Mouse (Mus musculus) adipocyte (in vitro differentiated cells): ENCODE measurements around the gene Pparg.

Experiments used
- DNase-seq: peaks from one replicate; pipeline ENCODE4 v3.0.0-alpha.2; 2016; ENCODE audit warnings: low spot score

Gene Pparg

DNA sequence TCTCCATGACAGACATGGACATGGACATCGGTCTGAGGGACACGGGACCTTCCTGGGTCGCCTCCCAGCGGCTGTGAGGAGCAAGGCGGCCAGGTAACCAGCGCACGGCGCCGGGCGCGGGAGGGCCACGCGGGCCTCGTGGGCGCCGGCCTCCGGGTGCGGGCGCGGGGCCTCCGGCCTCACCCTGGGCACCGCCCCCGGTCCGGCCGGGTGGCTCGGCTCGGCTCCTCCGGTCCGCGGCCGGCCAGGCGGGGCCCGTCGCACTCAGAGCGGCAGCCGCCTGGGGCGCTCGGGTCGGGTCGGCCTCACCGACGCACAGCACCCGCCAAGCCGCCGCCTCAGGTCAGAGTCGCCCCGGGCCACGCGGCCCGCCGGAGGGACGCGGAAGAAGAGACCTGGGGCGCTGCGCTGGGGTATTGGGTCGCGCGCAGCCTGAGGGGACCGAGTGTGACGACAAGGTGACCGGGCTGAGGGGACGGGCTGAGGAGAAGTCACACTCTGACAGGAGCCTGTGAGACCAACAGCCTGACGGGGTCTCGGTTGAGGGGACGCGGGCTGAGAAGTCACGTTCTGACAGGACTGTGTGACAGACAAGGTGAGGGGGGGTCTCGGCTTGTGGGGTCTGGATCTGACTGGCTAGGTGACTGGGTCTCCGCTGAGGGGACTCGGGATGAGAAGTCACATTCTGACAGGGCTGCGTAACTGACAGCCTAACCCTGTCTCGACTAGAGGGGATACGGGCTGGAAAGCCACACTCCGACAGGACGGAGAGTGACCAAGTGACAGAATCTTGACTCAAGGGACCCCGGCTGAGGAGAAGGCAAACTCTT lies at the start of gene Pparg:
Gene Pparg (plus strand): TSS at position 176 of the 830 bp plus-strand sequence.
- DNase-seq = no peak

DNA sequence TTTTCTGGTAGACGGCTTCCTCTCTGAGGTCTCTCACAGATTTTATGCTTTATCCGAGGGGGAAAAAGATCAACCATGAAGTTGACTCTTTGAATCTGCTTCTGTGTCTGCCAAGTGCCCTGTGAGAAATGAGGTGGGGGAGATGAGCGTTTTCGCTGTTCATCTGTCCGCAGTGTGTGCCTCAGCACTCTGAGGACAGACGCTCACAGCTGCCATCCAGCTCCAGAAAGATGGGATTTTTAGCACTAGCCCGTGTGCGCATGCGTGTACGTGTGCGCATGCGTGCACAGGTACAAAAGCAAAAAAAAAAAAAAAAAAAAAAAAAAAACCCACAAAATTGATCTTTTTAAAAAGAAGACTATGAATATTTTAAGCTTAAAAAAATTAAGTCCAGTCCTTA lies 48.0 kb upstream of the Pparg start:
- no peak for DNase-seq

- peak; percentile 24 for DNase-seq
Measured at GRCm38 (mm10) chr6:115313235-115313738, 47.5 kb upstream of the Pparg start.

GRCm38 (mm10) chr6:115313910-115314309 lies 46.8 kb upstream of the Pparg start:
- no peak for DNase-seq

- no peak for DNase-seq
Measured at GRCm38 (mm10) chr6:115315770-115316169, 45.0 kb upstream of the Pparg start.

GRCm38 (mm10) chr6:115316811-115317221 lies 43.9 kb upstream of the Pparg start:
- DNase-seq = no peak

DNA sequence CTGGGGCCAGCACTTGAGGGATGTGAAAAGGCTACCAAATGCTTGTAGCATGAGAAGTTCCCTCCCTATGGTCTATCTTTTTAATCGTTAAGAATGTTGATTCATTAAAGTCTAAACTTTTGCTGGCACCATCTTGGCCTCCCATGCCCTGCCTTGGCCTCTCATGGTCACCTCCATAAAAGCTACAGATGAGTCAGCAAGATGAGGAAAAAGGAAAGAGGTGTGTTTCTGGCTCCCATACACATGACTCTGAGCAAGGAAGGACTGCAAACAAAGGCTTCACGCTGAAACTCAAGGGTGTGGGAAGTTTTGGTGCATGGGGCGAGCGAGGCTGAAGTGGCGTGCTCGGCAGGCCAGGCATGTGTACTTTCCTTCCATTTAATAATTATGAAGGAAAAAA lies 41.9 kb upstream of the Pparg start:
- DNase-seq = no peak

- DNase-seq = no peak
Measured at GRCm38 (mm10) chr6:115319686-115320085, 41.1 kb upstream of the Pparg start.

GRCm38 (mm10) chr6:115320927-115321714 lies 39.6 kb upstream of the Pparg start:
- no peak for DNase-seq

- no peak for DNase-seq
Measured at GRCm38 (mm10) chr6:115321883-115322351, 38.8 kb upstream of the Pparg start.

DNA sequence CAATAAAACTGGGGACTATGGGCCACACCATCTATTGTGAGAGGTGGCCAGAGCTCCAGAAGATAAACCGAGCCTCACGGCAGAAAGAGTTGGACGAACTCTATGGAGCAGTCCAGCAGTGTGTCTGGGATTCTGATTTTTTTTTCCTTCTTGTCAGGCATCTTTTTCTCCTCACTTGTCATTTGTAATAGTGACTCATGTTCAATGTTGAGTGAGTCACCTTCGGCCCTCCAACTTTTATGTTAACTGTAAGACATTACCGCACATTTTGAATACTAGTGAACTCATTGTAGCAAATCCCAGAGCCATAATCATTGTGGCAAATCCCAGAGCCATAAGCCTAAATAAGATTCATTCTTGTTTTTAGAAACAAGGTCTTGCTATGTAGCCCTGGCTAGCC lies 37.8 kb upstream of the Pparg start:
- DNase-seq = no peak

- DNase-seq = no peak
Measured at GRCm38 (mm10) chr6:115330964-115331363, 29.8 kb upstream of the Pparg start.

GRCm38 (mm10) chr6:115333099-115333694 lies 27.6 kb upstream of the Pparg start:
- no peak for DNase-seq

DNA sequence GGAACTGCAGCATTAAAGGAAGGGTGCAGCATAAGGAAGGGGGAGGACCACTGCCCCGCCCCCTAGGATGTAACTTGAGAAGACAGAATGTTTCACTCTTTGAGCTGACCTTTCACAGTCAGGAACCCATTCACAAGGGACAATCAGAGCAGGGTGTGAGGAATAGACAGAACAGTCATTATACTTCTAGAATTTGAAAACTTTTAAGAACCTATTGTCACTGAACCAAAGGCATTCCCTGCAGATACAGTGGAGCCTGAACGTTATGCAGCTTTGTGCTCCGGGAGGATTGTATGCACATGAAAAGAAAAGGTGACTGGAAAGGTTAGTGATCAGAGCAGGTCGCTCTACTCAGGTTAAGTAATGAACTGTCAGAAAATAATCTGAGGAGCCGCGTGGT lies 25.2 kb upstream of the Pparg start:
- DNase-seq = no peak

- no peak for DNase-seq
Measured at GRCm38 (mm10) chr6:115340084-115340483, 20.7 kb upstream of the Pparg start.

GRCm38 (mm10) chr6:115343096-115343495 lies 17.7 kb upstream of the Pparg start:
- DNase-seq = no peak

DNA sequence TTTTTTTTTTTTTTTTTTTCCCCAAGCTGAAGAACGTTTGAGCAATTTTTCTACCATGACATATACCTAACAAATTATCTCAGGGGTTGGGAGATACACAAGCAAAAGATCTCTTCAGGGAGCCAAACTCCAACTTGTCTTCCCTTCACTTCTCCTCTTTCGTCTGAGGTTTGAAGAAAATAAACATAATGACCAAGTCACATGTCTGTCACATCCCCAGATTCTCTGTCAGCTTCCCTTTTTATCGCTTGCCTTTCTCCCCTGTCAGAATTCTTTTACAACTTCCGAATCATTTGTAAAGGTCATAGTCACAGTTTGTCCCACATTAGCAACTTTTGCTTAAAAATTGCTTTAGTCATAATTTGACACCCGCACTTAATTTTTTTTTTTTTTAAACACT lies 17.2 kb upstream of the Pparg start:
- DNase-seq = peak; percentile 35

- DNase-seq = no peak
Measured at GRCm38 (mm10) chr6:115344101-115344500, 16.6 kb upstream of the Pparg start.

DNA sequence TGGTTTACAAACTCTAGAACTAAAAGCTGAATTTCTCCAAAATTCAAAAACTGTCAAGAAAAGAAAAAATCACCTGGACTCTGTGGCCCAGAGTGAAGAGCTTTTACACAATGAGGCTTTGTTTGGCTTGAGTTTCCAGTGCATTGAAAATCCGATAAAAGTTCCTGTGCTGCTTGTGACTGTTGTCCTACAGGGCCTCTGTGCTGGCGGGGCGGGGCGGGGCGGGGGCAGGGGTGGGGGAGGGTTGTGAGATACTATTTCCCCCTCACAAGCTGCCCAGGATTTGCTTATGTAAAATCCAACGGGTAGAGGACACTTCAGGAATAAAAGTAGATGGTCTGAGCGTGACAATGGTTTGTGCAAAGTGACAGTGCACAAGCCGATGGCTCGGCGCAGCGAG lies 16.2 kb upstream of the Pparg start:
- peak; percentile 37 for DNase-seq

- no peak for DNase-seq
Measured at GRCm38 (mm10) chr6:115345013-115345412, 15.7 kb upstream of the Pparg start.

DNA sequence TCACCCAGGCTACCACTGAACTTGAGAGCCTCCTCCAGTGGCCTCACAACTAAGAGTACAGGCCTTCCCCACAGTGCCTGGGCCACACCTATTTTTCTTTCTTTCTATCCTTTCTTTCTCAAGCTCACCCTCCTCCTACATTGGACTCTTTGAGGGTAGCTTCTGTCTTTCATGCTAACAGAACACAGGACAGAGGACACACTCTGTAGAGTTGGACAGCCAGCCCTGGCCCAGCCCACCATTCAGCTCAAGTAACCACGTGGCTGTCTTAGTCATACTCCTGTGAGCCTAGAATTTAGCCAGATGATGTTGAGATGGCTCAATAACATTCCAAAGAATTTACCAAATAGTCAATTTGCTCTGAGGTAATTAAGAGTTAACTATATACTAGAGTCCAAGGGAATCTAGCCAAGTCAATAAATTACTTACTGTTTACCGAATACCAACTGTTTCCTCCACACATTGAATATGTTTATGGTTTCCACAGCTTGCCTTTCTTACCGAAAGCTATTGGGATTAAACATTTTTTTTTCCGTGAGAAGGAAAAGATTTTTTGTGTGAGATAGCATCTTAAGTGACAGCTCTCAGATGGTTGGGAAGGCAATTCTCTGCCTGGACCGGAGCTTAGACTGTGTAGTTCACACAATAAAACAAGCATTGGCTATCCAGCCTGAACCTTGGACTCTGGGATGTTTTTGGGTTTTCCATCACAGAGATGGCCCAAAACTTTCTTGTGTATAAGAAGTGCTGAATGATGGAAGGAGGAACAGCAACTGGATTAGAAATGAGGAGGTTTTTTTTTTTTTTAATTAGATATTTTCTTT lies 10.9 kb upstream of the Pparg start:
- peak; percentile 33 for DNase-seq
